Mouse (Mus musculus) heart, embryonic 11.5 days (tissue): ENCODE measurements around the gene Dhtkd1. TPM values are rescaled to one million over a fixed set of nuclear protein-coding genes. Genes with fewer than 3 reads are reported as not detected.

Experiments used
- polyA plus RNA-seq: library from polyadenylated mRNA; unstranded; fragments of >200 nt; fragmentation: Nextera tagmentation; extraction: Ambion mirVana; gene quantifications from 2 replicates; pipeline ENCODE4 v1.2.1, GENCODE M21; 2014

Dhtkd1 gene
- polyA plus RNA-seq, 1 experiment from 2014 or later = 1.9 TPM

Other genes with a start within 250 kb of the Dhtkd1 start
- 1.4 and 2.9 TPM in 2 replicates for gene Camk1d, start 228.3 kb downstream of the Dhtkd1 start, polyA plus RNA-seq
- gene Nudt5, start 97.8 kb downstream of the Dhtkd1 start, polyA plus RNA-seq = 77.3 and 80.0 TPM in 2 replicates
- 216 and 217 TPM in 2 replicates for gene Cdc123, start 97.6 kb downstream of the Dhtkd1 start, polyA plus RNA-seq
- 0.69 and 1.3 TPM in 2 replicates for gene Gm13199, start 79.9 kb downstream of the Dhtkd1 start, polyA plus RNA-seq
- gene Sec61a2, start 47.4 kb downstream of the Dhtkd1 start, polyA plus RNA-seq = 55.1 and 60.3 TPM in 2 replicates
- gene Upf2, start 8.7 kb upstream of the Dhtkd1 start, polyA plus RNA-seq = 8.8 and 9.2 TPM in 2 replicates
- gene Proser2, start 187.4 kb upstream of the Dhtkd1 start, polyA plus RNA-seq = 11.2 and 12.0 TPM in 2 replicates